Mouse (Mus musculus): ENCODE measurements at regions not wholly inside any gene's neighbourhood (a gene's known extent, or its start where the extent isn't known, plus 50 kb on each side); places are given as distances from the start of the nearest gene placed in this dataset.
A peak's percentile ranks its signal among the peaks of the same experiment; 100 is the strongest.

GRCm38 (mm10) chr3:21585767-21586166 lies 490.7 kb upstream of the Tbl1xr1 start:
- no peak for TF ChIP-seq GATA4 (IDR thresholded peaks at IDR 0.05; ENCODE audit: insufficient replicate concordance, low read length)

GRCm38 (mm10) chr3:21606846-21607245 lies 469.6 kb upstream of the Tbl1xr1 start:
- TF ChIP-seq GATA4 (IDR thresholded peaks at IDR 0.05; ENCODE audit: insufficient replicate concordance, low read length), result no peak

- no peak for TF ChIP-seq GATA4 (IDR thresholded peaks at IDR 0.05; ENCODE audit: insufficient replicate concordance, low read length)
Observed at GRCm38 (mm10) chr3:21610231-21610630, 466.2 kb upstream of the Tbl1xr1 start.

- TF ChIP-seq GATA4 (IDR thresholded peaks at IDR 0.05; ENCODE audit: insufficient replicate concordance, low read length), result no peak
Observed at GRCm38 (mm10) chr3:21621745-21622144, 454.7 kb upstream of the Tbl1xr1 start.

- TF ChIP-seq GATA4 (IDR thresholded peaks at IDR 0.05; ENCODE audit: insufficient replicate concordance, low read length), result no peak
Observed at GRCm38 (mm10) chr3:21625039-21625438, 451.4 kb upstream of the Tbl1xr1 start.

GRCm38 (mm10) chr3:21626029-21626428 lies 450.4 kb upstream of the Tbl1xr1 start:
- TF ChIP-seq GATA4 (IDR thresholded peaks at IDR 0.05; ENCODE audit: insufficient replicate concordance, low read length), result no peak

- no peak; the same call in 1 of the 2 replicates for TF ChIP-seq GATA4 (IDR thresholded peaks at IDR 0.05; ENCODE audit: insufficient replicate concordance, low read length)
Observed at GRCm38 (mm10) chr3:21633600-21634221, 442.7 kb upstream of the Tbl1xr1 start.

- TF ChIP-seq GATA4 (IDR thresholded peaks at IDR 0.05; ENCODE audit: insufficient replicate concordance, low read length), result no peak
Observed at GRCm38 (mm10) chr3:21634675-21635204, 441.7 kb upstream of the Tbl1xr1 start.

- TF ChIP-seq GATA4 (IDR thresholded peaks at IDR 0.05; ENCODE audit: insufficient replicate concordance, low read length), result no peak
Observed at GRCm38 (mm10) chr3:21638886-21639285, 437.6 kb upstream of the Tbl1xr1 start.

GRCm38 (mm10) chr3:21639576-21639975 lies 436.9 kb upstream of the Tbl1xr1 start:
- TF ChIP-seq GATA4 (IDR thresholded peaks at IDR 0.05; ENCODE audit: insufficient replicate concordance, low read length), result no peak

GRCm38 (mm10) chr3:21644086-21644485 lies 432.4 kb upstream of the Tbl1xr1 start:
- TF ChIP-seq GATA4 (IDR thresholded peaks at IDR 0.05; ENCODE audit: insufficient replicate concordance, low read length), result no peak

GRCm38 (mm10) chr3:21645268-21645667 lies 431.2 kb upstream of the Tbl1xr1 start:
- TF ChIP-seq GATA4 (IDR thresholded peaks at IDR 0.05; ENCODE audit: insufficient replicate concordance, low read length), result no peak

- 0 out of 2 replicates have a peak, but pooled peaks have one; percentile 13 for TF ChIP-seq GATA4 (IDR thresholded peaks at IDR 0.05; ENCODE audit: insufficient replicate concordance, low read length)
Observed at GRCm38 (mm10) chr3:21649885-21650469, 426.5 kb upstream of the Tbl1xr1 start.

- no peak for TF ChIP-seq GATA4 (IDR thresholded peaks at IDR 0.05; ENCODE audit: insufficient replicate concordance, low read length)
Observed at GRCm38 (mm10) chr3:21655301-21655700, 421.2 kb upstream of the Tbl1xr1 start.

GRCm38 (mm10) chr3:21667349-21668143 lies 408.9 kb upstream of the Tbl1xr1 start:
- no peak for TF ChIP-seq GATA4 (IDR thresholded peaks at IDR 0.05; ENCODE audit: insufficient replicate concordance, low read length)

- no peak for TF ChIP-seq GATA4 (IDR thresholded peaks at IDR 0.05; ENCODE audit: insufficient replicate concordance, low read length)
Observed at GRCm38 (mm10) chr3:21671885-21672284, 404.6 kb upstream of the Tbl1xr1 start.

All from liver, adult (tissue).